Mouse (Mus musculus) gastrocnemius, adult 18-20 months (tissue): ENCODE results near the gene Zmynd8. TPM values are rescaled to one million over a fixed set of nuclear protein-coding genes. Genes with fewer than 3 reads are reported as not detected.

Experiments
- DNase-seq: peaks from one replicate; pipeline ENCODE4 v3.0.0; 2021; ENCODE audit warnings: low spot score
- total RNA-seq, 2 experiments: library from RNA; stranded (reverse); gene quantifications; 2 replicates each; pipeline ENCODE4 v1.2.3; 2021

Gene Zmynd8
- total RNA-seq, 2 experiments from 2014 or later: 16.4 to 17.2 TPM

DNA sequence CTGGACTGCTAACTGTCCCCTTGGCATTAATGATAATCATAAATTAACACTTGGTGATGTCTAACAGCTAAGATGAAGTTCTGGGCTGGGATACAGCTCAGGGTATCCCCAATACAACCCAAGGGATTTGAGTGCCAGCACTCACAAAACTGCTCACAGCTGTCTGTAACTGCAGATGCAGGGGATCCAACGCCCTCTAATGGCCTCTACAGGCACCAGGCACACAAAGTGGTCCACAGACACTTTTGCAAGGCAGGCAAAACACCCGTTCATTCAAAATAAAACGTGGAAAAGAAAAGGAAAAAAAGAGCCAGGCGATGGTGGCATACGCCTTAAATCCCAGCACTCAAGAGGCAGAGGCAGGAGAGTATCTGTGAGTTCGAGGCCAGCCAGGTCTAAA, 658 bp upstream of the Zmynd8 start:
- no peak for DNase-seq

DNA sequence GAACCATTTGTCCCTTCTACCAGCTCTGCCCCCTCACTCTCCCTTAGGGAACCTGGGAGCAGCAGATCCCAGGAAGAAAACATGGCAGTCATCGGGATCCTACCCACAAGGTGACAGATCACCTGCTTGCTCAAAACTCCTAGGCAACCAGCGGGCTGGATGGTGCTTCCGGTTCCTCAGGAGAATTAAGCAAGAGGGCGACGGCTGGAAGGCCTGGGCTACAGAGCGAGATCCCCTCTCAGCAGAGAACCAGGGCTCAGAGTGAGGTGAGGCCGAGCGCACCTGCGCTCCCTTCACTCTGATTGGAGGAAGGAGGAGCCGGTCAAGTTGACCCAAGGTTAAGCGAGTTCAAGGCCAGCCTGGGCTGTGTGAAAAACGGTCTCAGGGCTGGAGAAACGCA, 2.6 kb downstream of the Zmynd8 start:
- DNase-seq: no peak

DNA sequence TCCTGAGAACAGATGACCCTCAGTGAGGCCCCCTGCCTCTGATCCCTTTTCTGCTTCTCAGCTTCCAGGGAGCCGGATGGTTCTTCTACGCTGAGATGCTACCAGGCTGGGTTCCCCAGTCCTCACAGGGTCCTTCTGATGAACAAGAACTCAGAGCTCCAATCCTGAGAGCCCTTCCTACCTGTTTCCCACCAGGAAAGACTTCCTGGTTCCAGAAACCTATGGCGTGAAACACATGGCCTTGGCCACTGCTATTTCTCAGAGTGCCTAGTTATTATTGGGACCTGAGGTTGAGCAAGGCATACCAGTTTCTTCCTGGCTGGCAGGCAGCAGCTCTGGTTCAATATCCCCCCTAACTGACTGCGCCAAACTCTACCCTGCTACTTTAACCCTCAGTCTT, 3.1 kb downstream of the Zmynd8 start:
- no peak for DNase-seq

GRCm38 (mm10) chr2:165894533-165894932, 4.3 kb downstream of the Zmynd8 start:
- no peak for DNase-seq

DNA sequence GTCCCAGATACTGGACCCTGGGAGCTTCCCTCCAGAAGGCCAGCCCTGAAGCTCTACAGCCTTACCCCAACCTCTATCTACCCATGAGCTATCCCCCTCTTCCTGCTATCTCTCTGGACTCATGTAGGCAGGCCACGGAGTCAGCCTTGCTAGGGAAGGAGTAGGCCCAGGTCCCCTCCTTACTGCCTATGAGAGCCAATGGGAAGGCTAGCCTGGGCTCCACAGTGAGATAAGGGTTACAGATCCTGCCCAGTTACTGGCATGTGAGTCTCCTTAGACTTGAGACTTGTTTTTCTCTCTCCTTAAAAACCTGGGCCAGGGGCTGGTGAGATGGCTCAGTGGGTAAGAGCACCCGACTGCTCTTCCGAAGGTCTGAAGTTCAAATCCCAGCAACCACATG, 5.6 kb downstream of the Zmynd8 start:
- no peak for DNase-seq

GRCm38 (mm10) chr2:165892626-165893025, 6.2 kb downstream of the Zmynd8 start:
- no peak for DNase-seq

DNA sequence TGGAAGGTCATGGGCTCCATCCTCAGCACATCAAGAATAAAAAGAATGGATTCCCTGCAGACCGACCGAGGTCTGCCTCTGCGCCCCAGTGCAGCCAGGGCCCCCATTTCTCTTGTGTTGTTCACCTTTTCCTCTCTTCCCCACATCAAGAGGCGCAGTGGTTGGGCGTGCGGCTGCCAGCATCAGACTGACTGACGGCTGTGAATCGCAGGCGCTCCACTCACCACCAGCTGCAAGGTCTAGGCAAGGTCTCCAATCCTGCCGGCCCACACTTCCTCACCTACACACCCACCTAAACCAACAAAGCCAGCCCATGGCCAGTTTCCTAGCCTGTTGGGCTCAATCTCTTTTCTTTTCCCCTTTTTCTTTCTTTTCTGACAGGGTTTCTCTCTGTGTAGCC, 8.4 kb downstream of the Zmynd8 start:
- no peak for DNase-seq

- DNase-seq: no peak
Observed at GRCm38 (mm10) chr2:165889874-165890273, 8.9 kb downstream of the Zmynd8 start.

- no peak for DNase-seq
Observed at GRCm38 (mm10) chr2:165889266-165889665, 9.6 kb downstream of the Zmynd8 start.

DNA sequence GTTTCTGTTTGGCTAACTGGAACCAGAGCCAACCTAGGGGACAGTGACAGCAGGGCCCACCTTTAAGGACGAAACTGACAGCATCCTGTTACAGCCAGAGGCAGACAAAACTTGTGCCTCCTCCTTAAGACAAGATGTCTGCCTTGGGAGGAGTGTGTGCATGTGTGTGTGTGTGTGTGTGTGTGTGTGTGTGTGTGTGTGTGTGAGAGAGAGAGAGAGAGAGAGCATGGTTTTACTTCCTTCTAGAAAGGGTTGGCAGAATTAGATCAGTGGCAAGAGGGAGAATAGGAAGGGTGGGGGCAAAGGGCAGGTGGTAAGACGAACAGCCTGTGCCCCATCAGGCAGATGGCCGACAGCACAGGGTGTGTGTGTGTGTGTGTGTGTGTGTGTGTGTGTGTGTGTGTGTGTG, 10.0 kb downstream of the Zmynd8 start:
- DNase-seq: no peak

DNA sequence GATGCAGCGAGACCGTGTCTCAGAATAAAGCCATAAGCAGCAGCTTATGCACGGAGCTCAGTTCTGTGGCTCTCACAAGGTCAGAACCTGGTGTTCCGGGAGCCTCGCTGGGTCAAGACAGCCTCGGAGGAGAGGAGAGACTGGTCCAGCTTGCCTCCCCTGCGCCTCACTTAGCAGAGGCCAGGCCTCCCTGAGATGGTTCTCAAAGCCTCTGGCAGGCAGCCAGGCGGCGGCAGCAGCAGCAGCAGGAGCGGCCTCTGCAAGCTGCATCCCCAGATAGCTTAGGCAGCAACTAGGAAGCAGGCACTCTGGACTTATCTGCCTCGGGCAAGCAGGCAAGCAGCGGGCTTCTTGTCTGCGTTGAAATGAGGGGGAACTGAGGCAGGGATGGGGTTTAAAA, 10.4 kb downstream of the Zmynd8 start:
- DNase-seq: no peak

- DNase-seq: no peak
Observed at GRCm38 (mm10) chr2:165886857-165887628, 11.8 kb downstream of the Zmynd8 start.

- DNase-seq: no peak
Observed at GRCm38 (mm10) chr2:165886482-165886856, 12.3 kb downstream of the Zmynd8 start.

GRCm38 (mm10) chr2:165885951-165886320, 12.9 kb downstream of the Zmynd8 start:
- DNase-seq: no peak

DNA sequence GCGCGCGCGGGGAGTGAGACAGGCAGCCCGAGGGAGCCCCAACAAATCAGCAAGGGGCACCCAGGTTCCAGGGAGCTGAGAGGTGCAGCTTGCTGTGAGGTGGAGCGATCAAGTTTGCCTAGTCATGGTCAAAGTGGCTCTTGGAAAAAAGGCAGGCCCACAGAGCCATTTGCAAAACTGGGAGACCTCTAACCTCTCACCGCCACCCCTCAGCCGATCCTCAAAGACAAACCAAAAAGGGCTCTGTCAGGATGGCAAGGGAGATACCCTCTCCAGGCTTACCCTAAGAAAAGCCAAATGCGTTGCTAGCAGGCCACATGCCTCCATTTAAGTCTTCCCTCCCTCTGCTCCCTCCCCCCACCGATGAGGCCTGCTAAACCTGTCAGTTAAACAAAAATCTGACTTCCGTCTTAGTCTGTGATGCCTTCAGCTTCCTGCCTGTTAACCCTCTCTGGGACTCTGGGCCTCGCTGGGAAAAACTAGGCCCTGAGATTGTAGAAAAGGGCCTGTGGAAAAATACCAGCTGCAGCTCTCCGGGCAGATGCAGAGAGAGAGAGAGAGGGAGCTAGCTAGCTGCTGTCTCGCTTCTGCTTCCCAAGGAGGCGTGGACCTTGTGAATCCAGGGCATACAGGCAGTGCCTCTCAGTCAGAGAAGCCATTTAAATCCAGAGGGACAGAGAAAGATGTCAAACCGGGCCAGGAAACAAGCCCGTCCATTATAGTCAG, 13.4 kb downstream of the Zmynd8 start:
- DNase-seq: no peak

DNA sequence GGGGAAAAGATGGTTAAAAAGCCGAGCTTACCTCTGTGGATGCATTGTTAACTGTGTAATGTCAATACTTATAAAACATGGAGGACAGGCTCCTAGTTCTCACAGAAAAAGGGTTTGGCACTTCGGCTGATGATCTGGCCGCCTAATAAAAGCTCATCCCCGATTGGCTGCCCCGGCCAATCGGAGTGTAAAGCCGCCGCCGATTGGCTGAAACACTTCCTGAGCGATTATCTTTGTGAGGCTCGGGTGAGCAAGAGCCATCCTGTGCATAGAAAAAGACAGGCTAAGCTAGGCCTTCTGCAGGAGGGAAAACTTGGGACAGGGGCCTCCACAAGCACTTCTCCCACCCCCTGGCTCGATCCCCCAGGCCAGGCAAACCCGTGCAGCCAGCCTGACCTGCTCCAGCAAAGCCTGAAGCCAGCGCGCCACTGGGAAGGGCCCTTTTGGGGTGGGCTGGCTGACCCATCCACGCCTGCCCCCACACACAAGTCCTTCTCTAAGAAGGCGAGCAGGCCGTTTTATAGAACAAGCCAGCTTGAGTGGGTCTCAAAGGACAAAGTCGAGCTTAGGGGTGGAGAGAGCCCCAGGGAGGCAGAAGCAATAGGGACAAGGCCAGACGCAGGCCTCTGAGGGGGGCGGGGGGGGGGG, 14.1 kb downstream of the Zmynd8 start:
- DNase-seq: peak; percentile 96

DNA sequence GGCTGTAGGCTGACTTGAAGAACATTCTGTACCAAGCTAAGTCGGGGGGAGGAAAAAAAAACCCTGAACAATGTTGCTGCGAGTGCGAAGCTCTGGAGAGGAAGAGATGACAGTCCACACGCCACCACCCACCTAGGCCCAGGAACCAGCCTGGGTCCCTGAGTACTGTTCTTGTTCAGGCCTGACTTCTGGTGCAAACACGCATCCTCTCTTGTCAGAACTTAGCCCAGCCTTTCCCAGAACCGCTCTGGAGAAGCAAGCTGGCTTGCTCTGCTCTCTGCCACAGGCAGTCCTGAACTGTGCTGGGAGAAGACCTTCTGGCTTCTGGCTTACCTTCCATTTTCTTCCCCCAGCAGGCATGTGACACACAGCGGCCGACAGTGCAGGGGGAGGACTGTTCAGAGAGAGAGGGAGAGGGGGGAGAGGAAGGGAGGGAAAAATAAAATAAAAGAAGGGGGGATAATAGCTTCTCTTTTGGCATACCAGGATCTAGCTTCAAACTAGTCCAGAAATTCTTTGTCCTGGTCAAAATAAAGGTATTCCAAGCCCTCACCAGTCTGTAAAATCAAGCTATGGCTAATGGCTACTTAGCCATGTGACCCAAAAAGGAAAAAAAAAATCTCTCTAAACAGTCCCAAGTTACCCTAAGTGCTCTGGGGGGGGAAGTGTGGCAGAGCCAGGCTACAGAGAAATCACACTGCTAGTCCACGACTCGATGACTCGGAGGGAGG, 14.8 kb downstream of the Zmynd8 start:
- DNase-seq: peak; percentile 60

- DNase-seq: no peak
Observed at GRCm38 (mm10) chr2:165883006-165883405, 15.8 kb downstream of the Zmynd8 start.

- no peak for DNase-seq
Observed at GRCm38 (mm10) chr2:165881585-165882431, 17.0 kb downstream of the Zmynd8 start.

DNA sequence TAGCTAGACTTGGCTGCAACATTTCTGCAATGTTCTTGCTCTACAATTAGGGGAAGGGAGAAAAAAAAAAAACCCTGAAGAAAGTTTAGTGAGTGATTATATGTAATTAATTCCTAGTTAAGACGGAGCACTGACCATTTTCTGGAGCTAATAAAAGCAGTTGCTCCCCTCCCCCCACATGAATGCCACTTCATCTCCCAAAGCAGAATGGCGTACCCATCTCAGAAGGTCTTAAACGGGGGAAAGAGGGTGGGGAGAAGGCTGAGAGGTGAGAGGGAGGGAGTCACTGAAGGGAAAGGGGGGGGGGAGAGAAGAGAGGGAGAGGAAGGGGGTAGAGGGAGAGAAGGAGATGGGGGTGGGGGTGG, 17.6 kb downstream of the Zmynd8 start:
- no peak for DNase-seq
